20 mouse cellular contexts compared by ENCODE assay signal in genomic region chr1:178291716-178292115, GRCm38 (mm10). TPM values are rescaled to one million over a fixed set of nuclear protein-coding genes. Genes with fewer than 3 reads are reported as not detected.
DNase-seq lines count a peak whose midpoint lies in the region; TF ChIP-seq lines count a peak whose summit lies in the region.
"Had no signal": no experiment of that assay in that cellular context is flagged by ENCODE, and none has a peak within 500 bp of the region (broad histone marks: within the 10 kb centered on the region; RNA-seq: fewer than 3 reads in every experiment).

No protein-coding gene starts in this region.

- peaks cover 12% of the 10 kb centered on the region for H3K4me1 ChIP-seq in olfactory bulb, adult 2 months (ENCODE audit: control insufficient read depth, insufficient read depth, low read length)
- H3K4me1 ChIP-seq: embryonic facial prominence, embryonic 13.5 days; embryonic facial prominence, embryonic 15.5 days; forebrain, embryonic 12.5 days had no signal

- H3K27ac ChIP-seq in olfactory bulb, adult 2 months (ENCODE audit: insufficient read depth, low read depth, low read length) = peak overlapping the region; percentile 47
- H3K27ac ChIP-seq: embryonic facial prominence, embryonic 13.5 days; embryonic facial prominence, embryonic 15.5 days; forebrain, embryonic 10.5 days; forebrain, embryonic 12.5 days had no signal

- TF ChIP-seq CTCF in olfactory bulb, adult 2 months (IDR thresholded peaks at IDR 0.05; ENCODE audit: insufficient read depth, low read depth, low read length) = no peak

- 56% methylated on average over 3 of the region's 3 CpGs for WGBS in olfactory bulb, adult 2 months

- DNase-seq in 3T3-L1 (ENCODE audit: low read depth, low spot score) = peak; percentile 83
- peak; percentile 60 for DNase-seq in ES-CJ7 (ENCODE audit: low read depth, low spot score)
- no peak for DNase-seq in adrenal gland, postnatal 14 days
- DNase-seq in spleen, adult 18-20 months = no peak
- DNase-seq: adrenal gland, adult 8-10 months; adrenal gland, postnatal 25 days; B cell, adult 2 months; cerebellum, adult 11 months; cerebellum, adult 18-20 months; cerebellum, adult 8-10 months; cerebellum, adult 9-11 months; cerebellum, postnatal 14 days; cerebellum, postnatal 36 days; embryo, embryonic 11 days had no signal

- no peak overlapping the region for H3K4me3 ChIP-seq in olfactory bulb, adult 2 months (ENCODE audit: insufficient read depth, low read depth, low read length)
- H3K4me3 ChIP-seq: embryonic facial prominence, embryonic 13.5 days; embryonic facial prominence, embryonic 15.5 days; erythroblast, embryonic 14.5 days; forebrain, embryonic 10.5 days; forebrain, embryonic 12.5 days had no signal

- no peak for TF ChIP-seq POLR2A in olfactory bulb, adult 2 months (IDR thresholded peaks at IDR 0.05; ENCODE audit: insufficient read depth, low read depth, low read length)

RNA-seq across cellular contexts. Expression of gene Cox20, which starts 27.2 kb away (rescaled TPM):
- not detected in 2 replicates for polyA plus RNA-seq in olfactory bulb, adult 2 months (2012; ENCODE audit: insufficient read depth, insufficient read length, low replicate concordance, missing spikeins)
- total RNA-seq in adrenal gland, postnatal 14 days (2021) = 88.1 and 107 TPM in 2 replicates

RNA-seq across cellular contexts. Expression of gene Hnrnpu, which starts 45.9 kb away (rescaled TPM):
- 351 and 2,130 TPM in 2 replicates for polyA plus RNA-seq in olfactory bulb, adult 2 months (2012; ENCODE audit: insufficient read depth, insufficient read length, low replicate concordance, missing spikeins)
- total RNA-seq in adrenal gland, postnatal 14 days (2021) = 419 and 430 TPM in 2 replicates

Comparison
In these comparisons a context has a peak if more than half of its experiments do, and no peak if none do; other contexts are left out.
1. DNase-seq: peak in 3T3-L1 (single experiment) and ES-CJ7 (single experiment); none in adrenal gland, postnatal 14 days (single experiment) and spleen, adult 18-20 months (0 of 2).